Mouse (Mus musculus) right cerebral cortex, postnatal 4 days (tissue): ENCODE data around the gene Tubb4a.

Experiments used
- DNase-seq: peaks from one replicate; pipeline ENCODE4 v3.0.0-alpha.2; 2022

Tubb4a gene

GRCm38 (mm10) chr17:57099629-57100325 is 12.2 kb upstream of the Tubb4a start:
- DNase-seq, result no peak

- DNase-seq, result no peak
Measured at GRCm38 (mm10) chr17:57098321-57098720, 10.7 kb upstream of the Tubb4a start.

GRCm38 (mm10) chr17:57096623-57096920 is 9.0 kb upstream of the Tubb4a start:
- peak; percentile 94 for DNase-seq

GRCm38 (mm10) chr17:57095855-57096622 is 8.5 kb upstream of the Tubb4a start:
- no peak for DNase-seq

- DNase-seq, result no peak
Measured at GRCm38 (mm10) chr17:57094222-57094621, 6.6 kb upstream of the Tubb4a start.

- no peak for DNase-seq
Measured at GRCm38 (mm10) chr17:57085970-57086757, 1.4 kb downstream of the Tubb4a start.

GRCm38 (mm10) chr17:57082481-57082880 is 5.1 kb downstream of the Tubb4a start:
- DNase-seq, result no peak

- no peak for DNase-seq
Measured at GRCm38 (mm10) chr17:57081234-57081842, 6.2 kb downstream of the Tubb4a start.

GRCm38 (mm10) chr17:57079919-57080318 is 7.7 kb downstream of the Tubb4a start:
- DNase-seq, result no peak

- DNase-seq, result no peak
Measured at GRCm38 (mm10) chr17:57078336-57078735, 9.2 kb downstream of the Tubb4a start, which contains the start of gene Dennd1c. TSS of gene Dennd1c (minus strand) at chr17:57078514.

GRCm38 (mm10) chr17:57076916-57077315 is 10.7 kb downstream of the Tubb4a start:
- DNase-seq, result no peak

- no peak for DNase-seq
Measured at GRCm38 (mm10) chr17:57070699-57071098, 16.9 kb downstream of the Tubb4a start.

- no peak for DNase-seq
Measured at GRCm38 (mm10) chr17:57070272-57070671, 17.3 kb downstream of the Tubb4a start.

GRCm38 (mm10) chr17:57066908-57067307 is 20.7 kb downstream of the Tubb4a start:
- DNase-seq, result no peak

GRCm38 (mm10) chr17:57063031-57063430 is 24.6 kb downstream of the Tubb4a start:
- no peak for DNase-seq

GRCm38 (mm10) chr17:57062548-57062947 is 25.0 kb downstream of the Tubb4a start:
- DNase-seq, result no peak

GRCm38 (mm10) chr17:57062011-57062521 is 25.5 kb downstream of the Tubb4a start:
- no peak for DNase-seq

- DNase-seq, result no peak
Measured at GRCm38 (mm10) chr17:57061069-57061468, 26.5 kb downstream of the Tubb4a start.

- peak; percentile 92 for DNase-seq
Measured at GRCm38 (mm10) chr17:57060231-57060801, 27.3 kb downstream of the Tubb4a start.

- peak; percentile 83 for DNase-seq
Measured at GRCm38 (mm10) chr17:57059486-57059977, 28.1 kb downstream of the Tubb4a start, which contains the start of gene Slc25a23. TSS of gene Slc25a23 (minus strand) at chr17:57059863.

GRCm38 (mm10) chr17:57058891-57059485 is 28.6 kb downstream of the Tubb4a start, which contains the start of gene Crb3:
TSS of gene Crb3 (plus strand) at chr17:57059105.
- DNase-seq, result peak; percentile 51

- DNase-seq, result no peak
Measured at GRCm38 (mm10) chr17:57056246-57056645, 31.3 kb downstream of the Tubb4a start.
